Mouse (Mus musculus) left cerebral cortex, adult 6 months (tissue): Measurements from ENCODE around the gene Bpifb9a. TPM values are rescaled to one million over a fixed set of nuclear protein-coding genes. Genes with fewer than 3 reads are reported as not detected.

Experiments used
- long read RNA-seq, 2 experiments: library from polyadenylated mRNA; unstranded; transcript quantifications; one replicate each; pipeline ENCODE4 v2.0.0; 2019 to 2020
- polyA plus RNA-seq: library from polyadenylated mRNA; unstranded; fragments of <200 nt; fragmentation: Nextera tagmentation; gene quantifications from 2 replicates; pipeline ENCODE4 v1.2.3, GENCODE M21; 2021

Bpifb9a gene
- not detected in 2 replicates for polyA plus RNA-seq
- long read RNA-seq, experiment 1: 0 reads
- long read RNA-seq, experiment 2: 0 reads

GRCm38 (mm10) chr2:154257554-154257953, at the start of gene Bpifb9a:
Gene Bpifb9a (plus strand): TSS chr2:154257854.

GRCm38 (mm10) chr2:154223265-154223916, 34.3 kb upstream of the Bpifb9a start, which contains the start of gene Bpifb5:
Gene Bpifb5 (plus strand): TSS chr2:154223742.

GRCm38 (mm10) chr2:154306927-154307326, 49.3 kb downstream of the Bpifb9a start, which contains the start of gene Bpifb9b:
Gene Bpifb9b (plus strand): TSS chr2:154307227.

Other genes starting within 250 kb of the Bpifb9a start
- not detected in 2 replicates for gene Bpifa2, start 249.6 kb upstream of the Bpifb9a start, polyA plus RNA-seq
- gene Bpifa3, start 127.5 kb upstream of the Bpifb9a start, polyA plus RNA-seq: not detected in 2 replicates
- gene Bpifa1, start 115.0 kb upstream of the Bpifb9a start, polyA plus RNA-seq: not detected in 2 replicates
- gene Bpifa5, start 95.2 kb upstream of the Bpifb9a start, polyA plus RNA-seq: not detected in 2 replicates
- gene Bpifb1, start 67.0 kb upstream of the Bpifb9a start, polyA plus RNA-seq: 0.09 and 0.44 TPM in 2 replicates
- 0.06 TPM in 1 of 2 replicates, not detected in the other for gene Bpifb5, start 34.1 kb upstream of the Bpifb9a start, polyA plus RNA-seq
- not detected in 2 replicates for gene Bpifb9b, start 49.4 kb downstream of the Bpifb9a start, polyA plus RNA-seq
- gene Cdk5rap1, start 115.2 kb downstream of the Bpifb9a start, polyA plus RNA-seq: 5.6 and 7.2 TPM in 2 replicates
- 6.9 and 20.0 TPM in 2 replicates for gene Snta1, start 150.2 kb downstream of the Bpifb9a start, polyA plus RNA-seq
- gene Cbfa2t2, start 178.6 kb downstream of the Bpifb9a start, polyA plus RNA-seq: 36.8 and 53.1 TPM in 2 replicates